Mouse (Mus musculus): ENCODE data around the gene Chchd10. TPM values are rescaled to one million over a fixed set of nuclear protein-coding genes. Genes with fewer than 3 reads are reported as not detected.

The Chchd10 gene
- polyA plus RNA-seq (2017; shearing (Covaris generic)), result 100 to 1,000 TPM in 1 of 2 experiments, 10 to 100 TPM in 1; 95.9 to 159 TPM

DNA sequence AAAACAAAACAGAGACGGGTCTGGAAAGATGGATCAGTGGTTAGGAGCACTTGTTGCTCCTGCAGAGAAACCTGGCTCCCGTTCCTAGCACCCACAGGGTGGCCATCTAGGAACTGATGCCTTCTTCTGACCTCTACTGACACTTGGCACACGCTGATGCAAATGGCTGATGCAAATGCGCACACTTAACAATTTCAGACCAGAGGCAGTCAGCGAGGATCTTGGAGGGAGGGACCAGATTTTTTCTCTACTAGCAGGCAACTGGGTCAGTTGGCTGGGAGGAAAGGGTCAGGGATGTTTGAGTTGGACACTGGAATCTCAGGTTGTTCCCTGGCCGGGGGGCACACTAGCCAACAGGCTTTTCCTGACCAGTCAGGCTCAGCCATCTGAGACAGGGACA lies at the start of gene Chchd10:
Gene Chchd10 (plus strand): TSS at position 240 of the 400 bp plus-strand sequence.

GRCm38 (mm10) chr10:75893089-75893750 lies 39.7 kb upstream of the Chchd10 start, which contains the start of gene Derl3:
Gene Derl3 (plus strand): TSS chr10:75893413.

GRCm38 (mm10) chr10:75921026-75921725 lies 11.8 kb upstream of the Chchd10 start, which contains the start of gene Smarcb1:
Gene Smarcb1 (minus strand): TSS chr10:75921617.

GRCm38 (mm10) chr10:75935680-75936541 lies 3.0 kb downstream of the Chchd10 start, which contains the start of gene Mmp11:
Gene Mmp11 (minus strand): TSS chr10:75936496.

DNA sequence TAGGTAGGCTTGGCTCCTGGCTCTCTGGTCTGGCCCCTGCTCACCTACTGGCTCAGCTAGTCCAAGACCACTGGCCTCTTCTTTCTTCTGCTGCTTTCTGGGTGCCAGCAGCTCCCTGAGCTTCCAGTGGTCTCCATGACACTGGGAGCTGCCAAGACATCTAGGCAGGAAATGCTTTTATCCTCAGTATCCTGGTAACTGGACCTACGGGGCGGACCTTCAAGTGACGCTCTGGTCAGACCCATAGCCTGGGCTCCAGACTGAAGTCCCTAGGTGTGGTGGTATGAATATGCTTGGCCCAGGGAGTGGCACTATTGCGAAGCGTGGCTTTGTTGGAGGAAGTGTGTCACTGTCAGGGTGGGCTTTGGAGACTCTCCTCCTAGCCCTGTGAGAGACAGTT lies 7.6 kb downstream of the Chchd10 start, which contains the start of gene Gm867:
Gene Gm867 (minus strand): TSS at position 153 of the 400 bp plus-strand sequence.

GRCm38 (mm10) chr10:75942736-75943477 lies 10.0 kb downstream of the Chchd10 start, which contains the start of gene Vpreb3:
Gene Vpreb3 (plus strand): TSS chr10:75943057.

DNA sequence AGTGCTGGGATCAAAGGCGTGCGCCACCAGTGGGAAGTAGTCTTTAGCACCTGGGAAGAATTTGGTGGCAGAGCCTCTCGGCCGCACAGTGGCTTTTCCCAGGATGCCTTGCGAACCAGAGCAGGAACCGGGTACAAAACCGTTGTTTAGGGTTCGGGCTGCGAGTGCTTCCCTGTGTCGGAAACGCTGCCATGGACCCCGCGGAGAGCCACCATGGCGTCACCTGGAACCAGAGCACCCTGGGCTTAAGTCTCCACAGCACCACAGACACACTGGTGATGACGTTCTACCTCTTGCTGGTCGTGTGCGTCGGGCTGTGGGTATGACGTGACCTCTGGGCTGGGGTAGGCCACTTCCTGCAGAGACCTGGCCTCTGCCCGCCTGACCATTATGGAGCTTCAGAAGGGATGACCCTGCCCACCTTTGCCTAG lies 21.5 kb downstream of the Chchd10 start, which contains the start of gene Gm5134:
Gene Gm5134 (plus strand): TSS at position 134 of the 431 bp plus-strand sequence.

Other genes starting within 250 kb of the Chchd10 start
- 10 to 100 TPM; 33.3 to 46.4 TPM for gene Cabin1, start 168.8 kb upstream of the Chchd10 start, polyA plus RNA-seq (2017; shearing (Covaris generic))
- 10 to 100 TPM; 66.1 to 82.0 TPM for gene Ddt, start 159.7 kb upstream of the Chchd10 start, polyA plus RNA-seq (2017; shearing (Covaris generic))
- not detected for gene Gm20441, start 152.2 kb upstream of the Chchd10 start, polyA plus RNA-seq (2017; shearing (Covaris generic))
- 1 to 10 TPM; 2.9 to 7.2 TPM for gene Gstt3, start 151.7 kb upstream of the Chchd10 start, polyA plus RNA-seq (2017; shearing (Covaris generic))
- 1 to 10 TPM in 1 of 2 experiments, under 1 TPM in 1; 0.25 to 1.1 TPM for gene Gstt1, start 134.5 kb upstream of the Chchd10 start, polyA plus RNA-seq (2017; shearing (Covaris generic))
- not detected for gene Gstt4, start 110.6 kb upstream of the Chchd10 start, polyA plus RNA-seq (2017; shearing (Covaris generic))
- 10 to 100 TPM; 58.4 to 77.2 TPM for gene Gstt2, start 95.7 kb upstream of the Chchd10 start, polyA plus RNA-seq (2017; shearing (Covaris generic))
- gene Mif, start 72.9 kb upstream of the Chchd10 start, polyA plus RNA-seq (2017; shearing (Covaris generic)), result 100 to 1,000 TPM; 507 to 833 TPM
- 1 to 10 TPM; 2.0 to 6.9 TPM for gene Derl3, start 39.7 kb upstream of the Chchd10 start, polyA plus RNA-seq (2017; shearing (Covaris generic))
- 100 to 1,000 TPM in 1 of 2 experiments, 10 to 100 TPM in 1; 96.0 to 119 TPM for gene Smarcb1, start 11.5 kb upstream of the Chchd10 start, polyA plus RNA-seq (2017; shearing (Covaris generic))
- gene Mmp11, start 3.4 kb downstream of the Chchd10 start, polyA plus RNA-seq (2017; shearing (Covaris generic)), result 10 to 100 TPM in 1 of 2 experiments, 1 to 10 TPM in 1; 6.7 to 10.7 TPM
- not detected for gene Gm867, start 7.5 kb downstream of the Chchd10 start, polyA plus RNA-seq (2017; shearing (Covaris generic))
- gene Vpreb3, start 9.9 kb downstream of the Chchd10 start, polyA plus RNA-seq (2017; shearing (Covaris generic)), result 1 to 10 TPM; 1.1 to 1.7 TPM
- 1 to 10 TPM in 1 of 2 experiments, under 1 TPM in 1; 0.65 to 1.2 TPM for gene Gm5134, start 21.4 kb downstream of the Chchd10 start, polyA plus RNA-seq (2017; shearing (Covaris generic))
- 10 to 100 TPM; 27.9 to 36.3 TPM for gene Zfp280b, start 99.5 kb downstream of the Chchd10 start, polyA plus RNA-seq (2017; shearing (Covaris generic))
- gene Slc5a4b, start 177.8 kb downstream of the Chchd10 start, polyA plus RNA-seq (2017; shearing (Covaris generic)), result under 1 TPM in 1 of 2 experiments, not detected in 1; 0.14 TPM
- gene Slc5a4a, start 214.3 kb downstream of the Chchd10 start, polyA plus RNA-seq (2017; shearing (Covaris generic)), result under 1 TPM in 1 of 2 experiments, not detected in 1; 0.09 TPM

All from activated CD4-positive, CD25-positive, alpha-beta regulatory T cell (primary cell).